1 mouse cellular context compared by ENCODE assay signal in the genomic region with DNA sequence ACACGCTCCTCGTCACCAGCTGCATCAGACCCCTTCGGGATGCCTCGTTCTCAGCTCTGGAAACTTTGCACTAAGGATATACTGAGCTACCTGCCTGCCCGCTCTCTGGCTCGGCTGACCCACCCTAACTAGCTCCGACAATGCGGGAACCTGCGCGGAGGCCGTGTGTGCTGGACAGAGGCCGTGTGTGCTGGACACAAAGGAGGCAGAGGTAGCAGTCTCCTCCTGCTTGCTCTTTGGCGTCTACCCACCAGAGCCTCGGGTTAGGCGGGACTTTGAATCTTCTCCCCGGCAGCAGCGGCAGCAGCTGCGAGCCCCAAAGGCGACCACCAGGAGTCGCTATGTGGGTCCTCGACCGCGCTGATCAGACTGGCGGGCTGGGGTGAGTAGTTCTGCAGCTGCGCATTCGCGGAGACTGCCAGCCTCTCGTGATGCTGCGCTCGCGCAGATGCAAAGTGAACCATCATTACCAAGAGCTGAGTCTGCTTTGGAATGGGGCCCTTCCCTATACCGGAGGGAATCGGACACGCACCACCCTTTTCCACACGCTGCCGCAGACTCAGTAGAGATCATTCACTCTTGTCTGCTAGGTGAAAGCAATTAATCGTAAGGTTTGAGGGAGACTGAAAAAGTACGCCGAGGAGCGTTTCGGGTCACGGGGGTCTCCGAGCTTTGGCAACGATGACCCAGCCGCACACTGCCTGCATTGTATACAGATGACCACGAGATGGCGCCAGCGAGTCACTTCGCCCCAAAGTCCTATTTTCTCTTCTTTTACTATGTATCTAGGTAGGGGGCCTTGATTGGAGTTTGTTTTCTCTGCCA.
TF ChIP-seq lines count a peak whose summit lies in the region.

No protein-coding gene starts in this region.

TF ChIP-seq in ES-E14, 5 proteins besides CTCF, POLR2A, EP300 and RAD21:
- TF ChIP-seq ZNF384 (IDR thresholded peaks at IDR 0.05; ENCODE audit: low read depth, low read length), result no peak
- TF ChIP-seq HCFC1 (IDR thresholded peaks at IDR 0.05; ENCODE audit: borderline replicate concordance, insufficient read depth, low read length), result peak; percentile 39; the same call in 1 of the 2 replicates
- 0 out of 2 replicates have a peak, but pooled peaks have one; percentile 30 for TF ChIP-seq ZC3H11A (IDR thresholded peaks at IDR 0.05; ENCODE audit: borderline replicate concordance, low read depth, low read length)
